Mouse (Mus musculus) forebrain, embryonic 11.5 days (tissue): ENCODE measurements around the gene Lhfp. TPM values are rescaled to one million over a fixed set of nuclear protein-coding genes. Genes with fewer than 3 reads are reported as not detected.

ENCODE experiments used
- ATAC-seq: fragments of 200-750 bp; cut with Nextera tagmentation; replicated peaks from 2 replicates; pipeline ENCODE4 v1.8.0; 2017; ENCODE audit warnings: moderate TSS enrichment; ENCODE audit not compliant: low FRiP score
- DNase-seq: peaks from one replicate; pipeline ENCODE4 v3.0.0-alpha.2; 2017; ENCODE audit warnings: low spot score
- H3K27ac ChIP-seq: fragments of 300-500 bp; sonication (generic); 2 replicates; pipeline ENCODE4 v1.5.1; 2014; ENCODE audit warnings: low read depth, low read length
- H3K27me3 ChIP-seq: fragments of 300-500 bp; sonication (generic); 2 replicates; pipeline ENCODE4 v1.6.1; 2014; ENCODE audit warnings: mild to moderate bottlenecking, low read length, mixed read lengths; ENCODE audit not compliant: control insufficient read depth, insufficient read depth
- H3K36me3 ChIP-seq: fragments of 300-500 bp; sonication (generic); 2 replicates; pipeline ENCODE4 v1.6.1; 2014; ENCODE audit warnings: mild to moderate bottlenecking, low read length, moderate library complexity, mixed read lengths; ENCODE audit not compliant: control insufficient read depth, insufficient read depth
- H3K4me1 ChIP-seq: fragments of 300-500 bp; sonication (generic); replicated peaks from 2 replicates; pipeline ENCODE4 v1.6.1; 2014; ENCODE audit warnings: low read length, mixed read lengths; ENCODE audit not compliant: control insufficient read depth, insufficient read depth
- H3K4me2 ChIP-seq: fragments of 300-500 bp; sonication (generic); 2 replicates; pipeline ENCODE4 v1.6.1; 2014; ENCODE audit warnings: low read depth, mild to moderate bottlenecking, low read length, moderate library complexity, mixed read lengths; ENCODE audit not compliant: severe bottlenecking
- H3K4me3 ChIP-seq: fragments of 300-500 bp; sonication (generic); 2 replicates; pipeline ENCODE4 v1.5.1; 2014; ENCODE audit warnings: low read depth, low read length
- H3K9ac ChIP-seq: fragments of 300-500 bp; sonication (generic); 2 replicates; pipeline ENCODE4 v1.6.1; 2014; ENCODE audit warnings: low read length
- H3K9me3 ChIP-seq: fragments of 300-500 bp; sonication (generic); 2 replicates; pipeline ENCODE4 v1.6.1; 2016; ENCODE audit warnings: low read length, mixed read lengths; ENCODE audit not compliant: control insufficient read depth
- WGBS: fragments of 180-500 bp; shearing (Covaris S2); extraction: QIAGEN DNeasy Blood & Tissue Kit; methylation state at CpG from one replicate; pipeline ENCODE4 v1.1.7; 2014; 5-methylcytosine and 5-hydroxymethylcytosine counted together
- polyA plus RNA-seq: library from polyadenylated mRNA; unstranded; fragments of >200 nt; fragmentation: Nextera tagmentation; extraction: Ambion mirVana; gene quantifications from 2 replicates; pipeline ENCODE4 v1.2.1, GENCODE M21; 2014

Gene Lhfp
- polyA plus RNA-seq, 1 experiment from 2014 or later: 24.8 TPM

- no peaks in the 10 kb centered on the region for H3K4me1 ChIP-seq
- DNase-seq (no peak), ATAC-seq (no peak)
- H3K4me2 ChIP-seq: no peak overlapping the region
- no peaks in the 10 kb centered on the region for H3K9me3 ChIP-seq
- H3K27ac ChIP-seq: no peak overlapping the region
- H3K9ac ChIP-seq: no peak overlapping the region
- no peak overlapping the region for H3K4me3 ChIP-seq
- WGBS: 56% methylated on average over 2 of the region's 2 CpGs
- H3K36me3 ChIP-seq: no peaks in the 10 kb centered on the region
- H3K27me3 ChIP-seq: no peaks in the 10 kb centered on the region
These were observed 104.2 kb downstream of the Lhfp start for GRCm38 (mm10) chr3:53145526-53145925.

GRCm38 (mm10) chr3:53145946-53146345 is 104.6 kb downstream of the Lhfp start:
- ATAC-seq (no peak), DNase-seq (no peak)
- no peak overlapping the region for H3K4me2 ChIP-seq
- no peak overlapping the region for H3K27ac ChIP-seq
- no peaks in the 10 kb centered on the region for H3K4me1 ChIP-seq
- 85% methylated on average over 5 of the region's 5 CpGs for WGBS
- H3K27me3 ChIP-seq: no peaks in the 10 kb centered on the region
- H3K36me3 ChIP-seq: no peaks in the 10 kb centered on the region
- H3K9ac ChIP-seq: no peak overlapping the region
- H3K9me3 ChIP-seq: no peaks in the 10 kb centered on the region
- H3K4me3 ChIP-seq: no peak overlapping the region

- Histone ChIP-seq H3K4me1 (no peaks in the 10 kb centered on the region), H3K36me3 (no peaks in the 10 kb centered on the region), H3K27ac (no peak overlapping the region), H3K4me3 (no peak overlapping the region), H3K9ac (no peak overlapping the region), H3K27me3 (no peaks in the 10 kb centered on the region), H3K4me2 (no peak overlapping the region), H3K9me3 (no peaks in the 10 kb centered on the region)
- 90% methylated on average over 5 of the region's 5 CpGs for WGBS
- ATAC-seq: no peak
- no peak for DNase-seq
These were observed 105.7 kb downstream of the Lhfp start for GRCm38 (mm10) chr3:53147001-53147400.

- H3K4me3 ChIP-seq: no peak overlapping the region
- no peak for ATAC-seq
- no peaks in the 10 kb centered on the region for H3K36me3 ChIP-seq
- 85% methylated on average over 3 of the region's 3 CpGs for WGBS
- H3K4me2 ChIP-seq: no peak overlapping the region
- H3K9me3 ChIP-seq: no peaks in the 10 kb centered on the region
- H3K9ac ChIP-seq: no peak overlapping the region
- H3K27ac ChIP-seq: no peak overlapping the region
- no peaks in the 10 kb centered on the region for H3K27me3 ChIP-seq
- no peaks in the 10 kb centered on the region for H3K4me1 ChIP-seq
- no peak for DNase-seq
These were observed 107.4 kb downstream of the Lhfp start for GRCm38 (mm10) chr3:53148751-53149150.

- no peak overlapping the region for H3K27ac ChIP-seq
- H3K4me3 ChIP-seq: no peak overlapping the region
- H3K36me3 ChIP-seq: no peaks in the 10 kb centered on the region
- DNase-seq (no peak), ATAC-seq (no peak)
- no peaks in the 10 kb centered on the region for H3K9me3 ChIP-seq
- no peaks in the 10 kb centered on the region for H3K27me3 ChIP-seq
- no peaks in the 10 kb centered on the region for H3K4me1 ChIP-seq
- no peak overlapping the region for H3K4me2 ChIP-seq
- no peak overlapping the region for H3K9ac ChIP-seq
- WGBS: 94% methylated on average over 7 of the region's 7 CpGs
These were observed 108.4 kb downstream of the Lhfp start for GRCm38 (mm10) chr3:53149625-53150320.

- Histone ChIP-seq H3K9me3 (no peaks in the 10 kb centered on the region), H3K27me3 (no peaks in the 10 kb centered on the region), H3K9ac (no peak overlapping the region), H3K4me2 (no peak overlapping the region), H3K4me3 (no peak overlapping the region), H3K36me3 (no peaks in the 10 kb centered on the region), H3K27ac (no peak overlapping the region), H3K4me1 (no peaks in the 10 kb centered on the region)
- no peak for DNase-seq
- 54% methylated on average over 1 of the region's 1 CpGs for WGBS
- ATAC-seq: no peak
These were observed 109.8 kb downstream of the Lhfp start for GRCm38 (mm10) chr3:53151081-53151480.

GRCm38 (mm10) chr3:53151607-53152006 is 110.3 kb downstream of the Lhfp start:
- WGBS: 71% methylated on average over 1 of the region's 1 CpGs

GRCm38 (mm10) chr3:53161963-53162362 is 120.6 kb downstream of the Lhfp start:
- Histone ChIP-seq H3K36me3 (no peaks in the 10 kb centered on the region), H3K27me3 (no peaks in the 10 kb centered on the region), H3K27ac (no peak overlapping the region), H3K9ac (no peak overlapping the region), H3K4me2 (no peak overlapping the region), H3K4me3 (no peak overlapping the region), H3K9me3 (no peaks in the 10 kb centered on the region), H3K4me1 (no peaks in the 10 kb centered on the region)
- DNase-seq: no peak
- 75% methylated on average over 3 of the region's 3 CpGs for WGBS
- ATAC-seq: no peak

More at GRCm38 (mm10) chr3:53151607-53152006, 110.3 kb downstream of the Lhfp start:
- H3K4me3 ChIP-seq: no peak overlapping the region
- H3K36me3 ChIP-seq: no peaks in the 10 kb centered on the region
- H3K9me3 ChIP-seq: no peaks in the 10 kb centered on the region
- no peaks in the 10 kb centered on the region for H3K27me3 ChIP-seq
- no peak overlapping the region for H3K9ac ChIP-seq
- no peaks in the 10 kb centered on the region for H3K4me1 ChIP-seq
- H3K27ac ChIP-seq: no peak overlapping the region
- ATAC-seq (no peak), DNase-seq (no peak)
- no peak overlapping the region for H3K4me2 ChIP-seq

- Histone ChIP-seq H3K36me3 (no peaks in the 10 kb centered on the region), H3K27me3 (no peaks in the 10 kb centered on the region), H3K27ac (no peak overlapping the region), H3K4me2 (no peak overlapping the region), H3K4me1 (no peaks in the 10 kb centered on the region), H3K9me3 (no peaks in the 10 kb centered on the region), H3K9ac (no peak overlapping the region), H3K4me3 (no peak overlapping the region)
- ATAC-seq: no peak
- 88% methylated on average over 10 of the region's 10 CpGs for WGBS
- no peak for DNase-seq
These were observed 124.0 kb downstream of the Lhfp start for GRCm38 (mm10) chr3:53165281-53165680.
